In genomic region chr10:85508193-85508794, GRCm38 (mm10) we compare ENCODE assay signal across 14 mouse cellular contexts.
A peak's percentile ranks its signal among the peaks of the same experiment; 100 is the strongest.
DNase-seq lines count a peak whose midpoint lies in the region; ATAC-seq and TF ChIP-seq lines count a peak whose summit lies in the region.
"Had no signal": no experiment of that assay in that cellular context is flagged by ENCODE, and none has a peak within 500 bp of the region (broad histone marks: within the 10 kb centered on the region; RNA-seq: fewer than 3 reads in every experiment).

No protein-coding gene starts in this region.

- intact Hi-C loops in heart, postnatal 10 days (cut with DNase I) = no loop called here

- no peaks in the 10 kb centered on the region for H3K4me1 ChIP-seq in hindbrain, embryonic 11.5 days (replicated peaks; ENCODE audit: control insufficient read depth, insufficient read depth, low read length)
- H3K4me1 ChIP-seq in hindbrain, embryonic 10.5 days (replicated peaks) = peaks cover 28% of the 10 kb centered on the region
- H3K4me1 ChIP-seq in testis, adult 2 months (ENCODE audit: control insufficient read depth, insufficient read depth, low read length) = peaks cover 14% of the 10 kb centered on the region
- peaks cover 24% of the 10 kb centered on the region; the same call in 1 of the 2 replicates for H3K4me1 ChIP-seq in hindbrain, embryonic 15.5 days (replicated peaks)
- H3K4me1 ChIP-seq: forebrain, embryonic 13.5 days; heart, embryonic 15.5 days; intestine, embryonic 15.5 days had no signal

- 58% methylated on average over 5 of the region's 5 CpGs for WGBS in hindbrain, embryonic 11.5 days
- 74% methylated on average over 5 of the region's 5 CpGs for WGBS in hindbrain, embryonic 10.5 days
- 42% methylated on average over 5 of the region's 5 CpGs for WGBS in hindbrain, embryonic 15.5 days

- TF ChIP-seq CTCF in testis, adult 2 months (IDR thresholded peaks at IDR 0.05; ENCODE audit: control insufficient read depth, insufficient read depth, insufficient replicate concordance, low read depth, low read length) = no peak

- no peak overlapping the region for H3K4me2 ChIP-seq in hindbrain, embryonic 11.5 days (replicated peaks; ENCODE audit: low read depth, low read length)
- H3K4me2 ChIP-seq in hindbrain, embryonic 15.5 days = no peak overlapping the region
- H3K4me2 ChIP-seq: forebrain, embryonic 13.5 days; heart, embryonic 15.5 days; intestine, embryonic 15.5 days; limb, embryonic 15.5 days had no signal

- TF ChIP-seq POLR2A in testis, adult 2 months (IDR thresholded peaks at IDR 0.05; ENCODE audit: control insufficient read depth, low read depth, low read length) = no peak; the same call in 1 of the 2 replicates

- no peak for DNase-seq in hindbrain, embryonic 11.5 days (ENCODE audit: low spot score)
- no peak for DNase-seq in hindbrain, embryonic 10.5 days (ENCODE audit: low spot score)
- no peak for DNase-seq in testis, postnatal 10 days (ENCODE audit: low spot score)
- no peak for DNase-seq in heart, postnatal 10 days
- DNase-seq in lung, postnatal 14 days = no peak
- no peak for DNase-seq in right cerebral cortex, postnatal 36 days (ENCODE audit: low spot score in 2 of 2)
- DNase-seq: lung, adult 2 months; retina, postnatal 1 day had no signal

- H3K36me3 ChIP-seq in hindbrain, embryonic 11.5 days (ENCODE audit: control insufficient read depth, insufficient read depth, low read length) = no peaks in the 10 kb centered on the region
- H3K36me3 ChIP-seq in hindbrain, embryonic 10.5 days = no peaks in the 10 kb centered on the region
- H3K36me3 ChIP-seq in testis, adult 2 months (ENCODE audit: control insufficient read depth, insufficient read depth, low read length) = no peaks in the 10 kb centered on the region
- H3K36me3 ChIP-seq in hindbrain, embryonic 15.5 days = no peaks in the 10 kb centered on the region
- H3K36me3 ChIP-seq: heart, embryonic 15.5 days; intestine, embryonic 15.5 days; limb, embryonic 15.5 days had no signal

- ATAC-seq in hindbrain, embryonic 11.5 days (ENCODE audit: low FRiP score) = peak; percentile 38; the same call in 1 of the 2 replicates
- peak; percentile 72 for ATAC-seq in hindbrain, embryonic 15.5 days (ENCODE audit: low FRiP score, low read depth)
- ATAC-seq: forebrain, embryonic 13.5 days; intestine, embryonic 15.5 days had no signal

- no peak overlapping the region for H3K9ac ChIP-seq in hindbrain, embryonic 11.5 days (ENCODE audit: low read depth, low read length)
- H3K9ac ChIP-seq in hindbrain, embryonic 15.5 days = no peak overlapping the region
- H3K9ac ChIP-seq: forebrain, embryonic 13.5 days; heart, embryonic 15.5 days; intestine, embryonic 15.5 days; limb, embryonic 15.5 days had no signal

- H3K9me3 ChIP-seq in hindbrain, embryonic 11.5 days (ENCODE audit: control insufficient read depth, low read length) = no peaks in the 10 kb centered on the region
- H3K9me3 ChIP-seq in hindbrain, embryonic 10.5 days = no peaks in the 10 kb centered on the region
- no peaks in the 10 kb centered on the region for H3K9me3 ChIP-seq in hindbrain, embryonic 15.5 days
- H3K9me3 ChIP-seq: forebrain, embryonic 13.5 days; heart, embryonic 15.5 days; intestine, embryonic 15.5 days; limb, embryonic 15.5 days had no signal

- no peak overlapping the region for H3K27ac ChIP-seq in hindbrain, embryonic 11.5 days (ENCODE audit: low read depth, low read length)
- no peak overlapping the region for H3K27ac ChIP-seq in hindbrain, embryonic 10.5 days
- peak overlapping the region; percentile 10 for H3K27ac ChIP-seq in testis, adult 2 months (ENCODE audit: control insufficient read depth, insufficient read depth, low read depth, low read length)
- H3K27ac ChIP-seq in hindbrain, embryonic 15.5 days (replicated peaks) = peak overlapping the region; percentile 48; the same call in 1 of the 2 replicates
- H3K27ac ChIP-seq: forebrain, embryonic 13.5 days; heart, embryonic 15.5 days; intestine, embryonic 15.5 days; limb, embryonic 15.5 days had no signal

- H3K4me3 ChIP-seq in hindbrain, embryonic 11.5 days (ENCODE audit: low read depth, low read length) = no peak overlapping the region
- no peak overlapping the region for H3K4me3 ChIP-seq in hindbrain, embryonic 10.5 days
- no peak overlapping the region; the same call in 1 of the 2 replicates for H3K4me3 ChIP-seq in testis, adult 2 months (ENCODE audit: control insufficient read depth, low read depth, low read length)
- no peak overlapping the region for H3K4me3 ChIP-seq in hindbrain, embryonic 15.5 days
- H3K4me3 ChIP-seq: forebrain, embryonic 13.5 days; heart, embryonic 15.5 days; intestine, embryonic 15.5 days; limb, embryonic 15.5 days had no signal

- no peaks in the 10 kb centered on the region for H3K27me3 ChIP-seq in hindbrain, embryonic 11.5 days (ENCODE audit: control insufficient read depth, insufficient read depth, low read length)
- no peaks in the 10 kb centered on the region for H3K27me3 ChIP-seq in hindbrain, embryonic 10.5 days (ENCODE audit: insufficient read depth, poor library complexity, severe bottlenecking)
- H3K27me3 ChIP-seq in testis, adult 2 months (ENCODE audit: control insufficient read depth, insufficient read depth, low read length) = no peaks in the 10 kb centered on the region
- H3K27me3 ChIP-seq in hindbrain, embryonic 15.5 days = no peaks in the 10 kb centered on the region
- H3K27me3 ChIP-seq: forebrain, embryonic 13.5 days; heart, embryonic 15.5 days; intestine, embryonic 15.5 days; limb, embryonic 15.5 days had no signal

Comparison
In these comparisons a context has a peak if more than half of its experiments do, and no peak if none do; other contexts are left out.
1. H3K27ac ChIP-seq: peak in testis, adult 2 months (single experiment) and hindbrain, embryonic 15.5 days (single experiment); none in hindbrain, embryonic 11.5 days (single experiment) and hindbrain, embryonic 10.5 days (single experiment).